Mouse (Mus musculus) retina, postnatal 7 days (tissue): Measurements from ENCODE around the gene Tenm4.

ENCODE experiments used
- DNase-seq: peaks from one replicate; pipeline ENCODE4 v3.0.0-alpha.2; 2012; ENCODE audit warnings: low read depth, low spot score

Gene Tenm4

DNA sequence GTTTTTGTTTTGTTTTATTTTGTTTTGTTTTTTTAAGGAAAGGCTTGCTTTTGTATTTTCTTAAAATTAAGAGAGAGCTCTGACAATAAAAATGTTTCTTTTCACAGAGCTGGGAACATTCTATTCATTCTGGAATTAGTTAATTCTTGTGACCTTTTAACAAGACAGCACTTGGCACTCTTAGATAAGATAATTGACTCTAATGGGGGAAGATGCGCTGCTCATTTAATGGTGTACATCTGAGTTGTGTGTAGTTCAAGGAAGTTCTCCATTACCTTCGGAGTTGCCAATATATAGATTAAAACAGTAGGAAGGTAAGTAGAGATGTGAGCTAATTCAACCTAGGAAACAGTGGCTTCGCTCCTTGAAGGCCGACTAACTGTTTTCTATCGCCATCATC, 554.6 kb downstream of the Tenm4 start:
- DNase-seq: no peak

DNA sequence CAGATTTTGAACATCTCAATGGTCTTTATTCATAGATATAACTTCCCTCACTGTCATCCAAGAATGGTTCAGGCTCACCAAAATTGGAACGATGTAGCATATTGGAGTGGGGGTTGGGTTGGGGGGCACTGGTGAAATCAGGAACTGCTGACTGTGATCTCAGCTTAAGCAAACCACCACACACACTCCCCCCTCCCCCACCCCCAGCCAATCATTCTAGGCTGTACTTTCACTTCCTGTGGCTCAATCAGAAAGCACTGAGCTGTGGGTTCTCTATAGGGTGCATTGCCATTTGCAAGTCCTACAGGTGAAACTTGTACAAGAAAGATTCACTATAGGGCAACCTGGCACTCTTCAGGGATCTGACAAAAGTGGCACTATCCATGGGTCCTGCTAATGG, 559.3 kb downstream of the Tenm4 start:
- no peak for DNase-seq

DNA sequence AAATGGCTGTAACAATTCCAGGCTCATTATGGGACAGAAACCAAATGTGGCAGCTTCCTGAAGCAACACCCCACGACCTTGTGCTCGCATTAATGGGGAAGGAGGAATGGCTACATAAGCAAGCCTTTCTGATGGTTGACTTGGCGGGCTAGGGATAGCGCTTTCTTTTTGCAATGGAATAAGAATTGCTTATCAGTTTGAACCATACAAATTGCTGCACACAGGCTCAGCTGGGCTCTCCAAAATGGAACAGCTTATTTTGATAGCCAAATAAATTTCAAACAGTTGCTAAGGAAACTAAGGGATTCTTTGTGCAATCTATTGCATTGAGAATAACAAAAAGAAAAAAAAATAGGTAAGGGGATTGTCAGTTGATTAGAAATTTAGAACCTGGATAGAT, 560.9 kb downstream of the Tenm4 start:
- DNase-seq: no peak

DNA sequence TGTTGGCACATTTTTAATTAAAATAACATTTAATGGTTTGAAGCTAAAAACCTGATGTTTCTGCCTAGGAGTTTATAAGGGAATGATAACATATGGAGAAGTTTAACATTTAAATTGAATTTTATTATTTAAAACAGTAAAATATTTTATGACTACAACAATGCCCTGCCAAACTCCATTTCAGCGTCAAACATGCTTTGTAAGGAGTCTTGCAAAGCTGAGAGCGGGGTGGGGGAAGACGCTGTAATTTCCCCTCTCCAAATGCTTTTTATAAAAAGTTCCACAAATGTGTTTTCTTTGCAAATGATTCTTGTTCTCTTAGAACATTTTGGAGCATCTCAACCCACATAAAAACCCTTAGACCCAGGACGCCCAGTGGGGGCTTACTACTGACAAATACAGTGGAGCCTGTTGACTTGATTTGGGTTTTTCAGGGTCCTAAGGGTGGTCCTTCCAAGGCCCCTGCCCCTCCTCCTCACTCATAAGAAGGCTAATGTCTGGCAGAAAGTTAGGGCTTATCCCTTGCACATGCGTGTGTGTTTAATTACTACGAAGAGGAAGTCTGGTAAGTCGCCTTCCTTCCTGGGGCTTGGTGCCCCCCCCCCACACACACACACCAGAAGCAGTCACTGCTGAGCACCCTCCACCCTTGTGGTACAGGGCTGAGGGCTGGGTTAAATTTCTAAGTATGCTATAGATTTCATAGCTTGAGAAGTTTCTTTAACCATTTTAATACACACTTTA, 563.4 kb downstream of the Tenm4 start:
- DNase-seq: no peak

DNA sequence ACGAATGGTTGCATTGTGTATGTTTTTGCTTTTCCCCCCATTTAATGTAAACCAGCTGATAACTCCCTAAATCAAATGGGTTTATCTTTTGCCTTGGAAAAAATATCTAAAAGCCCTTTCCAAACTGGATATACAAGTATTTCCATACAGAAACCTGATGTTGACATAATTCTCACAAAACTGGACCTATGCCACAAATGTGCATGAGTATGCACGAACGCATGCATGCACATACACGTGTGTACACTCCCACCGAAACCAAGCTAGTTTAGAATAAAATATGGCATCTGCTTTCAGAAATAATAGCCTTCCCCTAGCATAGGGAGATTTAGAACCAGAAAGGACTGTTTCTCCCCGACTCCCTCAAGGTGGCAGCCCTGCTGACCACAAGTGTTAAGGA, 569.6 kb downstream of the Tenm4 start:
- DNase-seq: no peak

DNA sequence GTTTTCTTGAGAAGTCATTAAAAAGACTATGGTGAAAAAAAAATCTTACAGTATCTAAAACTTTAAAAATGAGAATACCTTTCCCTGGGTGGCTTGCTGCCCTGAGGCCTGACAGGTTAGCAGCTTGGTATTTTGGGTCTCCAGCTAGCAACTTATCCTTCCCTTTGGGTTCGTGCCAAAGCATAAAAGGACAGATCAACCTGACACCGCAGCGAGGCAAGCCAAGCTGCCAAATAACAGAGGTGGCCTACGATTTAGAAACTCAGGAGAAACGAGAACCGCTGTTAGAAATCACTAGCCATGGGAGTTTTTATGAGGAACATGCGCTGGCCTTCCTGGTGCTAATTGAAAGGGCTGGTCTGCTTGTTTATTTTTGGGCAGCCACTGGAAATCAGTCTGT, 571.2 kb downstream of the Tenm4 start:
- no peak for DNase-seq

DNA sequence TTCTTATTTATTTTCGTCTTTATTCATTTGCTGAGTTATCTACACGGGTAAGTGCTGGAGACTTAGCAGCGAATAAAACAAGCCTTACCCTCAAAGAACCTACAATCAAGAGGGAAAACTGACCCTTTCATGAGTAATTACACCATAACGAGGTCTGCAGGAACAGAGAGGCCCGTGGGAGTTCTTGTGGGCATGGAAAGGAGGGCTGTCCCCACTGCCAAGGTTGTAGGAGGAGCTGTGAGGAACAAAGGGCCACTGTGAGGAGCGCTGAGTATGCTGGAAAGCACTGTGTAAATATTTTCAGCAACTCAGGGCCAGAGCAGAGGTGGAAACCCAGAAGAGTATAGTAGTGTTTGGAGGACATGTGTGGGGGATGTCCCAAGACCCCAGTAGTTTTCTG, 574.9 kb downstream of the Tenm4 start:
- DNase-seq: no peak

DNA sequence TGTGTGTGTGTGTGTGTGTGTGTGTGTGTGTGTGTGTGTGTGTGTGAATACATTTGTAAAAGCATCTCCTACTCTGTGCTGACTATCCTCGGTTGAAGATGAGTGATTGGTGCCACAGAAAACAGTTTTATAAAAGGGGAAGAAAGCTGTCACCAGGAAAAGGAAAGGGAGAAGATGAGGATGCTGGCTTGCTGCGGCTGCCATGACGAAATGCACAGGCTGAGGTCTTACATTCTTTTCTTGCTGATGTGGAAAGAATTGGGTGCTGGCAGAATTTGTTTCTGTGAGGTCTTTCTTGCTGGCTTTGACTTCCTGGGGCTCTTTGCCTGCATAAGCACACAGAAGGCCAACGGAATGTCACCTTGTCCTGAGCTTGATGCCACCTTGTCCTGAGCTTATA, 575.7 kb downstream of the Tenm4 start:
- DNase-seq: no peak

DNA sequence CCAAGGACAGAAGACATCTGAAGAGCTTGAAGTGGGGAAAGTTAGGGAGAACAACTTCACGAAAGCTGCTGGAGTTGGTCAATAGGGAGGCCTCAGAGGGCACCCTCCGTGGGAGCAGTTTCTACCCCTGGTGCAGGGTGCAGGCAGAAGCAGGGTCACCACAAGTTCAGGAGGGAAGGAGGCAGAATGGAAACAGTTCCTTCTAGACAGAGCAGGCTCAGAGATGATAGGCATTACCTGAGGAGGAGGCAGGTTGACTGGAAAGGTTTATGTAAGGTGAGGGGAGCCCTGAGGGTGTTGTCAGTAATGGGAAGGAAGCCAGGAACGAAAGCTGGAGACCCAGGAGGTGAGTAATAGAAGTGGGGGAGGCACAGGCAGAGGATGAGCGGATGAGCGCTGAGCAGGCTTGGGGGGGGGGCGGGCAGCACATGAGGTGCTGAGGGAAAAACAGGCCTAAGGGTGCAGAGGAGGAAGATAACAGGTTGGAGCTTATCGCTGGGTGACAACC, 577.5 kb downstream of the Tenm4 start:
- no peak for DNase-seq

DNA sequence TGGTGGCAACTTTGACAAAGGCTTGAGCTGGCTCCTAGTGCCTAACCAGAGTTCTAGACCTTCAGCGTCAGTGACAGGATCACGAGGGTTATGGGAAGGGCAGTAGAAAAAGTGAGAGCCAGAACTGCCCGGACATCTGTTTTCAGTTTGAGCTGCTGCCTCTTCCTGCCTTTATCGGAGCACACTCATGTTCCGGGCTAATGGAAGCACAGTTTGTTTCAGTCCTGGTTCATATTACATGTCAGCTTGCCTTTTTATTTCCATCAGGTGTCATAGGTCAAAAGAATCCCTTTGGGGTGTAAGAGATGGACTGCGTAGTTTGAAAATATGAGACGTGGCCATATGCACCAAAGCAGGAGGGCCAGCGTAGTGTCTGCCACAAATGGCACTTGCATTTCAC, 578.7 kb downstream of the Tenm4 start:
- DNase-seq: no peak

DNA sequence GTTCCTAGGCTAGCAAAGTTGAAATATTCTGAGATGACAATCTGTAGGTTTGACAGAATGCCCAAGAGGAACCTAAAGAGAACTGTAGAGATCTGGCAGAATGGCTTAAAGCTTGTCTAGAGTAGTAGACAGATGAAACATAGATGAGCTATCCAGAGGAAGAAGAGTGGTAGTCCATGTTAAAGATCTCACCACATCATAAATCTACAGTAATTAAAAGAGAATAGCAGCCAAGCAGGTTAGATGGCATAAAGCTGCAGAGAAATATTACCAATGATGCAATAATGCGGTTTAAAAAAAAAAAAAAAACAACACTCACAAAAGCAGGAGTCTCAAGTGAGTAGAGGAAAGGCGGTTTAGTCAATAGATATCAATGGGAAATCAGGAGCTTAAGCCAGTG, 580.2 kb downstream of the Tenm4 start:
- DNase-seq: no peak

DNA sequence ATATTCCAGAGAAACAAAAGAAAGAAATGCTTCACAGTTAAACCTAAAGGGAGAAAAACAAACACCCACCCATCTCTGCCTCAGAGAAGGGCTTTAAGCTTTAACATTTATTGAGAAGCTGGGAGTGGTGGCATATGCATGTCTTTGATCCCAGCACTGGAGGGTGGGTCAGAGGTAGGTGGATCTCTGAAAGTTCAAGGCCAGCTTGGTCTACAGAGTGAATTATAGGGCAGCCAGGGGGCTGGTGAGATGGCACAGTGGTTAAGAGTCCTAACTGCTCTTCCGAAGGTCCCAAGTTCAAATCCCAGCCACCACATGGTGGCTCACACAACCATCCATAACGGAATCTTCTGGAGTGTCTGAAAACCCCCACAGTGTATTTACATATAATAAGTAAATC, 581.7 kb downstream of the Tenm4 start:
- no peak for DNase-seq

DNA sequence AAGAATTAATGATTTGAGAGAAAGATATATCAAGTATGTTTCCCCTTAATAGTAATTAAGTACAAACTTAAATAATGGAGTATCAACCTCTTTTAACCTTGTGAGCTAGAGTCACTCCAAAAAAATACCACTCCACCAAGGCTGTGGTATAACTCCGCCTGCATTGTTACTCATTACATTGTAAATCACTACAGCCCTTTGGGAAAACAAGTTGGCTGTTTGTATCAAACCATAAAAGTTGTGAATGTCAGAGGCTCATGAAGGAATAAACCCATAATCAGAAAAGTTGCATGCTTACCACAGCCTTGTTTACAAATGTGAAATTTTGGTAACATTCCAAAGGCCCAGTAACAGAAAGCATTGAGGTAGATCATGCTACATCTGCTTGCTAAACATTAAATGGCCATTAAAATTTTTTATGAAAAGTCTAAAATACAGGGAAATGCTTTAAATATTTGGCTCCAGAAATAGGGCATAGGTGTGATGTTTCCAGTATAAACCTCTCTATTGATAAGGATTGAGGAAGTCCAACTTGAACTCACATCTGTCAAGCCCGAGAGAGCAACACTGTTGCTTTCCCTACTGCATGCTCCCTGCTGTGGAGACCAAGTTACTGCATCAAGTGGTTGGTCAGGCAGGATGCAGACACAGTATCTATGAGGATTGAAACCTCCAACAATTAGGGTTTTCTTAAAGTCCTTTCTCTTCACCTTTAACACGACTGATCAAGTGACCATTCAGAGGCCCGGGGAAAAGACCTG, 582.5 kb downstream of the Tenm4 start:
- no peak for DNase-seq

DNA sequence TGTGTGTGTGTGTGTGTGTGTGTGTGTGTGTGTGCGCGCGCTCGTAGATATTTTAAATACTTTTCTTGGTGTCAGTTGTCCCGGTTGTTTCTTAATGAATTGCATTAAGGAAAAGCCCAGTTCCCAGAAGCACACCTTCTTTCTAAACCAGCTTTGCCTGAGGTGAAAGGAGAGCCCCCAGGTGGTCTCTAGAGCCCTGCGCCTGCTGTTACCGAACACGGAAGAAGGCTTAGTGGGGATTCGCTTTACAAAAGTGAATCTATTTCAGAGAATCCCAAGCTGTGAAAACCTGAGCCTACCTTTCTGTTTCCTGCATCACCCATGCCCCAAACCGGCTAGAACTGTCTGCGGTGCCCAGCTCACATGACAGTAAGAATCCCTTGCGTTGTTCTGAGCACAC, 583.1 kb downstream of the Tenm4 start:
- DNase-seq: no peak

DNA sequence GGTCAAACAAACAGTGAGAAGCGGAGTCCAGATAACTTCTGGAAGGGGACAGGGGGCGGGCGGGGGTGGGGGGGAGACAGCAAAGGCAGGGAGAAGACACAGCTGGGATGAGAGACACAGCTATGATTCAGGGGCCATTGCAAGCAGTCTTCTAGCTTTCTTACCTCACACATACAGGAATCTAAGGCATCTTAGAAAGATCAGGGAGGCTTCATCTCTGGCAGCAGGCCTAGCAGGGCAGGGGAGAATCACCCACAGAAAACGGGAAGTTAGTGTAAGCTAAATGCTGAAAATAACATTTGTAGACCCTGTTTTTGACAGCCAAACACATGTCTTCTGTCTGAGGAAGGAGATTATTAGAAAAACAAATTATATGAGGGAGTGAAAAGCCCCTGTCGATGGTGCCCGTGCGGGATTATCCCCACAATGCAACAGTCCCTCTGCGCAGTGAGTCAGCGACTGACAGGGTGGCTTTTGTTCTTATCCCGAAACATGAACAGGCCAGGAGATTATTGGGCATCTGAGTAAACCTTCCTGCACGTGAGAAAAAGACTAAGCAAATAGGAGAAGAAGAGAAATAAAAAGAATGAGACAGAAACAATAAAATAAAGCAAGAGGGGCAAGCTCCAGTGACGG, 584.5 kb downstream of the Tenm4 start:
- no peak for DNase-seq

DNA sequence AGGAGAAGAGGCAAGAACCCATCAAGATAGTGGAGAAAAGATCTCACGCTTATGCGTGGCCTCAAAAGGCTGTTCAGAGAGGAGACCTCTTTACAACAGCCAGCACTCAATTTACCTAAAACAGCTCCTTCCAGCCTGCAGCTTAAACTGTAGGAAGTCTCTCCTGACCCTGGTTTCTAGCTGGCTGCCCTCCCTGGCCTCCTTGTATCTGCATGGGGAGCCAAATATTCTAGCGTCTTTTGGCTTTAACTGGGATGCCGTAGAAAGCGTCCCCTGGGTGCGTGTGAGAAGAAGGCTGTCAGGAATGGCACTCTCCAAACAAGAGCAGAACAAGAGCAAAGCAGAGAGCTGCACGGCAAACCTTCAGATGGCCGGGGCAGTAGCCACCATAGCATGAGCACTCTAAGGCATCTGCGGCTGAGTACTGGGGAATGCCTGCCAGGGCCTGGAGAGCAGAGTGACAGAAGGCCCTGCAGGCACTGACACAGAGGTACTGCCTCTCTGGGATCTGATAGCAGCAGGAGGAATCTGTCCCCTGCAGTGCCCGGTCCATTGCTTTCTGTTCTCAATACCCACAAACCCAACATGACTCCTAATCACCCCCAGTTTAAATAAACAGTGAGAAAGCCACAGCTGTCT, 585.2 kb downstream of the Tenm4 start:
- DNase-seq: no peak

DNA sequence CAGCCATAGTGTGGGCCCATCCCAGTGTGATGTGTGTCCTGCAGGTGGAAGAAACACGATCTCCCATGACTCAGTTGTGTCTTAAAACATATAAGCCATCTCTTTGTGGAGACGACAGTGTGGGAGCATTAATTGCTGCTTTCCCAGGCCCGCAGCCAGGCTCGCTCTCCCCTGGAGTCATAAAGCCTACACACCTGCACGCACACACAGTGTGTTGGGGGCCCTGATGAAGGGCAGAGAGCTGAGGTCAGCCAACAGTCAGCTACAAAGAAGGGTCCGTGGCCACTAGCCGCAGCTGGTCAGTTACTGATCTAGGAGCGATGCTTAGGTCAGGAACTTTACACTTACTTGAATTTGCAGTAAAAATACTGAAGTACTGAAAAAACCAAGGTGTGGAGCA, 586.0 kb downstream of the Tenm4 start:
- DNase-seq: no peak

DNA sequence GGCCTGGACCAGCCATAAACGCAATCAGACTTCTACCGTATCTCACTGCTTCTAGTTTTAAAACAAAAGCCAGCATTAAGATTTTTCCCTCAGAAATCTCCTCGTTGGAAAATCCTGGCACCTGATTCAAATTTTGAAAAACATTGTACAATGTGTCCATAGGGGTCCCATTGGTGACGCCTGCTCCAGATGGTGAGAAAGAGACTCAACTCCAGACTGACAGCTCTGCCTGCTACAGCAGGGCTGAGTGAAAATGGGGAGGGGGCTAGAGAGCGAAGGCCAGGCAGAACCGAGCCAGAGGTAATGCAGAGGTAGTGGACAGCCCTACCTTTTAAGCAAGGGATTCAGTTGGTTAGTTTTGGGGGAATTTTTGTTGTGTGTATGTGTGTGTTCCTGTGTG, 589.2 kb downstream of the Tenm4 start:
- no peak for DNase-seq

DNA sequence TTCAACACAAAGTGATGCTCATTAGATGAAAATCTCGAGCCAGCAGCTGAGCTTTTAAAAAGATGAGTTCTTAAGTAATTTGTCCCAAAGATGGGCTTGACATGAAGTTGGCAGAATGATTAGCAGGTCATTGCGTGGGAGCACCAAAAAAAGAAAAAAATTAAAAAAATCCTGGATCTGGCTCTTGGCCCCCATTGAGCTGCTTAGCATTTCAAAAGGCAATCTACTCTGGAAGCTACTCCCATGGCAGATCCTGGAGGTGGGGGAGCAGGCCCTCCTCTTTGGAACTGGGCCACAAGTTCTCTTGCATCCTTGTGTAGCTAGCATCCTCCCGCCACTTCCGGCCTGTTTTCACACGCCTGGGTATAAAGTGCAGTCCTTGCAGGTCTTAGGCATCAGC, 590.1 kb downstream of the Tenm4 start:
- DNase-seq: no peak

DNA sequence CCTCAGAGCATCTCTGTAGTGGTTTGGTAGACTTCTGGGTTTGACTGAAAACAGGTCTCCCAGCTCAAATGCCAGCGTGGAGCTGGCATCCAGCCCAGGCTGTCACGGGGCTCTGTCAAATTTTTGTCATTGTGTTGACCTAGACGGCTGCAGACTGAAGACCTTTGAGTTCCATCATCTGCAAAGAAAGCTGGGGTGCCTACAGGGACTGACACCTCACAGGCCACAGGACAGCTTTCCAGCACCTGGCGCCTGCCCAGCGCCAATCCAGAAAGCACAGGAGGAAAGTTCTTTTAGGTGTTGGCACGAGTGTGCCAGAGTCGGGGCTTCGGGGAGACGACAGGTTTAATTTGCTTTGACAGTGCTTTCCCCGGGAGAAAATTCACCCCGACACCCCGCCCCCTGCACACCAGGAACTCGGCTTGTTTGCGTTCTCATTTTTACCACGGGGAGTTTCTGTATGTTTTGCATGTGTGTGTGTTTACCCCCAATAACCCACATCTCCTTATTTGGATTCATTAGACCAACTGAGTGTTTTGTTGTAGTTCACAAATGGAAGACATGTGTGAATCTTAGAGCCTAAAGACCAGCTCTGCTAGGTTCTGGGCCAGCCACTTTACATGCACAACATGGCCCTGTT, 594.4 kb downstream of the Tenm4 start:
- no peak for DNase-seq

DNA sequence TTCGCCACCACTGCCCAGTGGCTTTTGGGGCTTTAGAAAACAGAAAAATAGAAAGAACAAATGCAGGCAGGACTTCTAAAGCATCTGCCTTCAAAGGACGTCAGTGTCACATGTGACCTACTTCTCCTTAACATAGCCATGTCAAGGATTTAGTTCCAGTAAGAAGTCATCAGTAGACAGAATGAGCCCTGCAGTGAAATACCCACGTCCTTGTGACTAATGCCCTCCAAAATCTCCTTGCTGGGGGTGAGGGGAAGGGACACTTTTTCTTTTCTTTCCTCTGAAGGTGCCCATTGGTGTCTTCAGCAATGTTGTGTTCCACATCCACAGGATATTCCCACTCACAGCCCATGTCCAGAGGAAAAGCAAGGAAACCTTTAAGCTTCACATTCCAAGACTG, 596.0 kb downstream of the Tenm4 start:
- no peak for DNase-seq

DNA sequence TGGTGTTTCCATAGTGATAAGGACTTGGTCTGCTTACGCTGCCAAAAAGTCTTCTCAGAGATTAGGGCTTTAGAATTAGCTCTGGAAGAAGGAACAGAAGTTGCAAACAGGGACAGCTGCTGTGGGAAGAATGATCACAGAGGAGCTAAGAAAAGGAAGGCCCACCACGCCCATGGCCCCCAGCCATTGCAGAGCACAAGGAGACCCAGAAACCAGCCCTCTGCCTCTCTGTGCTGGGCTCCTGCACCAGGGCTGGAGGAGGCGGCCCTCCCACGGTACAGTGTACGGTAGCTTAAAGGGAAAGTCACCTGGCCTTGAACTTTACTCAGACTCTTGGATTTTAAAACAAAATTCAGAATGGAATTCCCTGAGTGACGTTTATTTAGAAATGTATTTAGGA, 597.7 kb downstream of the Tenm4 start:
- DNase-seq: no peak
